Mouse (Mus musculus): ENCODE data around the gene Mbd3l2.

DNA sequence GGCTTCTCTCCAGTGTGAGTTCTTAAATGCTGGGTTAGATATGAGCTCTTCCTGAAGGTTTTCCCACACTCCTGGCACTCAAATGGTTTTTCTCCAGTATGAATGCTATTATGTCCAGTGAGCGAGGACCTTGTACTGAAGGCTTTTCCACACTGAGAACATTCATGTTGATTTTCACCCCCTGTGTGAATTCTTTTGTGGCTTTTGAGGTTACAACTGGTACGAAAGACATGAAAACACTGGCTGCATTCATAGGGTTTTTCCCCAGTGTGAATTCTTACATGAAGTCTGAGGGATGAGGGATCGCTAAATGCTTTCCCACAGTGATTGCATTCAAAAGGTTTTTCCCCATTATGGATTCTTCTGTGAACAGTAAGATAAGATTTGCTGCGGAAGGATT is 26.1 kb downstream of the Mbd3l2 start:
- no peak for TF ChIP-seq CTCF (IDR thresholded peaks at IDR 0.05; ENCODE audit: control insufficient read depth, insufficient read depth, insufficient read length)
- TF ChIP-seq MAX (IDR thresholded peaks at IDR 0.05), result no peak
- TF ChIP-seq FOSL1 (IDR thresholded peaks at IDR 0.05; ENCODE audit: insufficient read depth, low read length, poor library complexity, severe bottlenecking), result no peak
- no peak for TF ChIP-seq USF1 (IDR thresholded peaks at IDR 0.05; ENCODE audit: low read depth)
- TF ChIP-seq MYOG (IDR thresholded peaks at IDR 0.05; ENCODE audit: control insufficient read depth, extremely low read depth, insufficient read length), result no peak
- TF ChIP-seq CEBPB (IDR thresholded peaks at IDR 0.05; ENCODE audit: low read depth), result no peak
